Mouse (Mus musculus): ENCODE measurements around the gene Kng1.
A peak's percentile ranks its signal among the peaks of the same experiment; 100 is the strongest.

Kng1 gene

GRCm38 (mm10) chr16:23115486-23115885 is 57.8 kb downstream of the Kng1 start:
- DNase-seq: no peak

- DNase-seq: no peak
Observed at GRCm38 (mm10) chr16:23117173-23117572, 59.5 kb downstream of the Kng1 start.

- no peak for DNase-seq
Observed at GRCm38 (mm10) chr16:23122446-23122845, 64.8 kb downstream of the Kng1 start.

- DNase-seq: no peak
Observed at GRCm38 (mm10) chr16:23123104-23123503, 65.4 kb downstream of the Kng1 start.

GRCm38 (mm10) chr16:23124398-23124797 is 66.7 kb downstream of the Kng1 start:
- DNase-seq: no peak

GRCm38 (mm10) chr16:23127311-23127672 is 69.6 kb downstream of the Kng1 start:
- DNase-seq: no peak

GRCm38 (mm10) chr16:23127673-23128375 is 70.2 kb downstream of the Kng1 start, which contains the start of gene Rfc4:
Gene Rfc4, minus strand, starts transcription at chr16:23127737.
- peak; percentile 88 for DNase-seq

- no peak for DNase-seq
Observed at GRCm38 (mm10) chr16:23130303-23130702, 72.6 kb downstream of the Kng1 start.
